Mouse (Mus musculus): ENCODE measurements around the gene Qrfpr.

Gene Qrfpr

GRCm38 (mm10) chr3:36221743-36222682 lies at the start of gene Qrfpr:
TSS of gene Qrfpr (minus strand) at chr3:36222313.
- DNase-seq: no peak

GRCm38 (mm10) chr3:36263873-36264272 lies 41.8 kb upstream of the Qrfpr start:
- peak; percentile 2 for DNase-seq

GRCm38 (mm10) chr3:36263265-36263664 lies 41.2 kb upstream of the Qrfpr start:
- no peak for DNase-seq

GRCm38 (mm10) chr3:36250585-36250984 lies 28.5 kb upstream of the Qrfpr start:
- DNase-seq: peak; percentile 2

- no peak for DNase-seq
Measured at GRCm38 (mm10) chr3:36248446-36248845, 26.3 kb upstream of the Qrfpr start.

- no peak for DNase-seq
Measured at GRCm38 (mm10) chr3:36229941-36230340, 7.8 kb upstream of the Qrfpr start.

- no peak for DNase-seq
Measured at GRCm38 (mm10) chr3:36227246-36227645, 5.1 kb upstream of the Qrfpr start.

- no peak for DNase-seq
Measured at GRCm38 (mm10) chr3:36223361-36223760, 1.2 kb upstream of the Qrfpr start.

GRCm38 (mm10) chr3:36212758-36213157 lies 9.4 kb downstream of the Qrfpr start:
- DNase-seq: no peak

GRCm38 (mm10) chr3:36210939-36211338 lies 11.2 kb downstream of the Qrfpr start:
- DNase-seq: no peak

GRCm38 (mm10) chr3:36209776-36210555 lies 12.1 kb downstream of the Qrfpr start:
- peak; percentile 46 for DNase-seq

- DNase-seq: no peak
Measured at GRCm38 (mm10) chr3:36207520-36208264, 14.4 kb downstream of the Qrfpr start.

- peak; percentile 53 for DNase-seq
Measured at GRCm38 (mm10) chr3:36202932-36203331, 19.2 kb downstream of the Qrfpr start.

- no peak for DNase-seq
Measured at GRCm38 (mm10) chr3:36201098-36201497, 21.0 kb downstream of the Qrfpr start.

- no peak for DNase-seq
Measured at GRCm38 (mm10) chr3:36189243-36189642, 32.9 kb downstream of the Qrfpr start.

- DNase-seq: no peak
Measured at GRCm38 (mm10) chr3:36186510-36186909, 35.6 kb downstream of the Qrfpr start.

- DNase-seq: peak; percentile 22
Measured at GRCm38 (mm10) chr3:36181519-36181918, 40.6 kb downstream of the Qrfpr start.

- DNase-seq: no peak
Measured at GRCm38 (mm10) chr3:36173761-36174160, 48.4 kb downstream of the Qrfpr start.

GRCm38 (mm10) chr3:36171348-36171747 lies 50.8 kb downstream of the Qrfpr start:
- DNase-seq: no peak

GRCm38 (mm10) chr3:36170670-36171210 lies 51.4 kb downstream of the Qrfpr start:
- no peak for DNase-seq

GRCm38 (mm10) chr3:36155268-36155667 lies 66.8 kb downstream of the Qrfpr start:
- no peak for DNase-seq

- DNase-seq: peak; percentile 96
Measured at GRCm38 (mm10) chr3:36150934-36151686, 71.0 kb downstream of the Qrfpr start, which contains the start of gene D3Ertd254e. TSS of gene D3Ertd254e (plus strand) at chr3:36151017.
